Mouse (Mus musculus): Measurements from ENCODE around the gene Angptl6.

GRCm38 (mm10) chr9:20837184-20837947 lies 42.2 kb downstream of the Angptl6 start:
- no peak for TF ChIP-seq POLR2A (IDR thresholded peaks at IDR 0.05; ENCODE audit: extremely low read depth, insufficient read depth, low read length)
- no peak for TF ChIP-seq CTCF (IDR thresholded peaks at IDR 0.05; ENCODE audit: low read depth, low read length)
